Mouse (Mus musculus) midbrain, embryonic 14.5 days (tissue): ENCODE data around the gene Nrtn. TPM values are rescaled to one million over a fixed set of nuclear protein-coding genes. Genes with fewer than 3 reads are reported as not detected.

Experiments
- ATAC-seq: fragments of 200-750 bp; cut with Nextera tagmentation; 2 replicates; pipeline ENCODE4 v1.8.0; 2017; ENCODE audit warnings: moderate number of reproducible peaks, moderate library complexity; ENCODE audit not compliant: low FRiP score, low TSS enrichment
- DNase-seq: peaks from one replicate; pipeline ENCODE4 v3.0.0-alpha.2; 2015
- H3K27ac ChIP-seq: fragments of 300-500 bp; sonication (generic); replicated peaks from 2 replicates; pipeline ENCODE4 v1.5.1; 2014; ENCODE audit warnings: mild to moderate bottlenecking, low read depth, low read length, moderate library complexity
- H3K27me3 ChIP-seq: fragments of 300-500 bp; sonication (generic); 2 replicates; pipeline ENCODE4 v1.6.1; 2014; ENCODE audit warnings: low read length, control low read depth, mixed read lengths; ENCODE audit not compliant: control insufficient read depth, insufficient read depth
- H3K36me3 ChIP-seq: fragments of 300-500 bp; sonication (generic); 2 replicates; pipeline ENCODE4 v1.6.1; 2014; ENCODE audit warnings: low read length, control low read depth; ENCODE audit not compliant: control insufficient read depth, insufficient read depth
- H3K4me1 ChIP-seq: fragments of 300-500 bp; sonication (generic); 2 replicates; pipeline ENCODE4 v1.6.1; 2014; ENCODE audit warnings: mild to moderate bottlenecking, antibody characterized with exemption, low read length, control low read depth; ENCODE audit not compliant: control insufficient read depth, insufficient read depth
- H3K4me2 ChIP-seq: fragments of 300-500 bp; sonication (generic); 2 replicates; pipeline ENCODE4 v1.6.1; 2014; ENCODE audit warnings: mild to moderate bottlenecking, low read length, moderate library complexity
- H3K4me3 ChIP-seq: fragments of 300-500 bp; sonication (generic); replicated peaks from 2 replicates; pipeline ENCODE4 v1.5.1; 2014; ENCODE audit warnings: low read depth, low read length
- H3K9ac ChIP-seq: fragments of 300-500 bp; sonication (generic); replicated peaks from 2 replicates; pipeline ENCODE4 v1.6.1; 2014; ENCODE audit warnings: mild to moderate bottlenecking, low read length, moderate library complexity
- H3K9me3 ChIP-seq: fragments of 300-500 bp; sonication (generic); 2 replicates; pipeline ENCODE4 v1.6.1; 2016; ENCODE audit warnings: low read length, control low read depth, mixed read lengths; ENCODE audit not compliant: control insufficient read depth
- WGBS: fragments of 180-500 bp; shearing (Covaris S2); extraction: QIAGEN DNeasy Blood & Tissue Kit; methylation state at CpG from one replicate; pipeline ENCODE4 v1.1.7; 2014; 5-methylcytosine and 5-hydroxymethylcytosine counted together
- polyA plus RNA-seq: library from polyadenylated mRNA; unstranded; fragments of >200 nt; fragmentation: Nextera tagmentation; extraction: Ambion mirVana; gene quantifications from 2 replicates; pipeline ENCODE4 v1.2.1, GENCODE M21; 2014

Gene Nrtn
- polyA plus RNA-seq, 1 experiment from 2014 or later, result 4.4 TPM

DNA sequence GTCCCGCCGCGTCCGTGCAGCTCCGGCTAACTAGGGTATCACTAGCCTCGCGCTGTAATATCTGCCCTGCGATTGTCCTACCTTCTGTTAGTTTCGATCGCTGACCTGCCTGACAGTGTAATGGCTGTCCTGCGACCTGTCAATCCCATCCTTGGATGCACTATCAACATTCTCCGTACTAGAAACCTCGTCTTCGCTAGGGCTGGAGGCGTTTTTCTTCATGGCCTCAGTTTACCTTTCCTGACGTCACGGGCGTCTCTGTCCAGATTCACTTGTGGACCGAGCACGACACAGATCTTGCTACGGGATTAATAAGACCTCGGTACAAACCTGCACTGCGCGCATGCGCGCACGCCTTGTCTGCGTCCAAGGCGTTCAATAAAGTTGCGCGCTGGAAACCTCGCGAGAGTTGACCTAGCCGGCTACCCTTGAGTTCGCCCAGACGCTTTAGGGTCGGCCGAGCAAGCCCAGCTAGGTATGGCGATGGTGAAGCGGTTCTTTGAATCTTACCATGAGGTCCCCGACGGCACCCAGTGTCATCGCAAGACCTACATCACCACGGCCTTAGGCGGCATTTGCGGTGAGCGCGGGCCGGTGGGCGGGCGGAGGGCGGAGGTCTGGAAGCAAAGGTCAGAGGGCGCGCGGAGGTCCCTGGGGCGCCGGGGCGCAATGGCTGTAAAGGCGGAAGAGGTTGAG, 39.8 kb downstream of the Nrtn start, which contains the start of the genes Ndufa11 and Vmac:
Ndufa11 (plus strand) TSS at position 405 of the 696 bp plus-strand sequence.
Vmac (minus strand) TSS at position 660 of the 696 bp plus-strand sequence.
- Histone ChIP-seq H3K9ac (peak within 1 kb of the TSS; percentile 89), H3K27ac (peak within 1 kb of the TSS; percentile 85), H3K9me3 (no peaks in the 10 kb centered on the region), H3K4me2 (peak within 1 kb of the TSS; percentile 82), H3K4me1 (peaks cover 20% of the 10 kb centered on the region), H3K4me3 (peak within 1 kb of the TSS; percentile 80), H3K36me3 (peaks cover 20% of the 10 kb centered on the region), H3K27me3 (no peaks in the 10 kb centered on the region)
- peak; percentile 80 for ATAC-seq
- under 1% methylated on average over 59 of the region's 59 CpGs for WGBS
- DNase-seq, result peak; percentile 100

DNA sequence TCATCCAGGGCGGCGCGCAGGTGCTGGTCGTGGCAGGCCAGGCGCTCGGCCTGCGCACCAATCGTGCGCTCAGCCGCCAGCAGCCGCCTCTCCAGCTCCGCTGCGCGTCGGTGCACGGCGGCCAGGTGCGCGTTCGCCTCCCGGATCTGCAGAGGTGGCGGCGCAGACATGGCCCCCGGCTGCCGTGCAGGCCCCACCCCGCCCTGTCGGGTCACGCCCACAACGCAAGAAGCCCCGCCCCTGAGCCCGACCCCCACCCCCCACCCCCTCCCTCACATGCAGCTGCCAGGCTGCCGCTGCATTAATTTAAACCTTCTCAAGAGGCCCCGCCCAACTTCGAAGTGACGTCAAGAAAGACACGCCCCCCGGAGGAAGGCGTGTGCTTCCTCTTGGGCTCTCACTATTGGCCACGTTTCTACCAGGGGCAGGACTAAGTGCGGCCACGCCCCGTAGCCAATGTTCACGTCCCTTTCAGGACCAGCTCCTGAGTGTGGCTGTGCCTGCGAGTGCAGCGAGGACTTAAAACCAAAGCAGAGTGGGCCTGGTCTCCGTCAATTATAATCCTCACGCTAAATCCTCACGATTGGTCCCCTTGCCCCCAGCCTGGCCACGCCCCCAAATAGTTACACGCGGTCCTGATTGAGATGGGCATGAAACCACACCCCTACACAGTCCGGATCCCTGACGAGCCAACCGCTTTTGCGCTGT, 40.5 kb downstream of the Nrtn start:
- peak overlapping the region; percentile 89 for H3K9ac ChIP-seq

DNA sequence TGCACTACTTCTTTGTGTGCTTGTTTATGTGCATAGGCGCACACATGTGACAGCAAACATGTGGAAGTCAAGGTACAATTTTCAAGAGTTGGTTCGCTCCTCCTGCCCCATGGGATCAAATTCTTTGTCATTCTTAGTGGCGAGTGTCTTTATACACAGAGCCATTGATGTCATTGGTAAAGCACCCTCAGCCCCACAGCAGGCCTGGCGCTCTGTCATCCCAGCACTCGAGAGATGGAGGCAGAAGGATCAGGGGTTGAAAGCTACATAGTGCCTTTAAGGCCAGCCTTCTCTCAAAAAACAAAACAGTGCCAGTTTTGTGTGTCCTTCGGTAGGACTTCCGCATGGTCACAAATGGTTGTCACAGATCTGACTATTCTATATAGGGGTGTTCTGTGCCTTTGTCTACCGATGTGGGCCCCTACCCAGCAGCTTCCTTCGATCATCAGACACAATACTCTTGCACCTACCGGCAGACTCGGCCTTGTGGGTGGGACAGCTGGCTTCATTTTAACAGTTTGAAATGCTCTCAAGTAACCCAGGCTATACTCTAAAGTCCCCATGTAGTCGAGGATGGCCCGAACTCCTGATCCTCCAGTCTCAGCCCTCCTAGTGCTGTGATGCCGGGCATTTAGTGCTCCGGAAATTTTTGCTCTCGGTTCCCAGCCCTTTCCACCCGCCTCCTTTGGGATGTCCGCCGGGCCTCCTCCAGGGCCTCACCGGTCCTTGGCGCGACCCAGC, 41.2 kb downstream of the Nrtn start:
- no peaks in the 10 kb centered on the region for H3K9me3 ChIP-seq
- peak overlapping the region; percentile 85 for H3K27ac ChIP-seq
- peaks cover 20% of the 10 kb centered on the region for H3K4me1 ChIP-seq
- 24% methylated on average over 22 of the region's 22 CpGs for whole genome bisulfite sequencing
- peak; percentile 20 for DNase-seq
- peak overlapping the region; percentile 82 for H3K4me2 ChIP-seq
- no peak for ATAC-seq
- H3K36me3 ChIP-seq, result peaks cover 20% of the 10 kb centered on the region
- H3K9ac ChIP-seq, result peak overlapping the region; percentile 70
- H3K27me3 ChIP-seq, result no peaks in the 10 kb centered on the region
- H3K4me3 ChIP-seq, result peak overlapping the region; percentile 80

More for the DNA sequence above, 40.5 kb downstream of the Nrtn start:
- H3K27ac ChIP-seq, result peak overlapping the region; percentile 85
- peaks cover 20% of the 10 kb centered on the region for H3K4me1 ChIP-seq
- H3K27me3 ChIP-seq, result no peaks in the 10 kb centered on the region
- WGBS, result under 1% methylated on average over 55 of the region's 55 CpGs
- peak; percentile 99 for DNase-seq
- peak overlapping the region; percentile 80 for H3K4me3 ChIP-seq
- no peaks in the 10 kb centered on the region for H3K9me3 ChIP-seq
- H3K36me3 ChIP-seq, result peaks cover 20% of the 10 kb centered on the region
- ATAC-seq, result peak; percentile 93
- H3K4me2 ChIP-seq, result peak overlapping the region; percentile 82

DNA sequence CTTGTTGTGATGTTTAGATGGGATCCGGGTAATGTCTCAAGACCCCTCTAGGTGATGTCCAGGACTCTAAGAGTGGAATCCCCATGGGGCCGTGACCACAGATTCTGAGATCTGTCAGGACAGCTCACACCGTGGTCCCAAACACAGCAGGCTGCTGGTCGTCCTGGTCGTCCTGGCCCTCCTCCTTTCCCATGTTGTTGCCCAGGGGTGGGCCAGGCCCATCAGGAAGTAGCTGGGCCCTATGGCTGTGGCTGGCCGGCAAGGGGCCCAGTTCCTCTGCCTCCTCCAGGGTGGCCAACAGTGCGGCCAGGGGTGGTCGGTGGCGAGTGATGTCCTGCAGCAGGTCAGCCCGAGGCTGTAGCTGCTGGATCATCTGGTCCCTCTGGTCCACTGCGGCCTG, 42.0 kb downstream of the Nrtn start:
- no peaks in the 10 kb centered on the region for H3K27me3 ChIP-seq
- H3K4me1 ChIP-seq, result peaks cover 20% of the 10 kb centered on the region
- H3K27ac ChIP-seq, result no peak overlapping the region
- peaks cover 24% of the 10 kb centered on the region for H3K36me3 ChIP-seq
- no peaks in the 10 kb centered on the region for H3K9me3 ChIP-seq
- ATAC-seq (no peak), DNase-seq (no peak)
- peak overlapping the region; percentile 80 for H3K4me3 ChIP-seq
- peak overlapping the region; percentile 82 for H3K4me2 ChIP-seq
- H3K9ac ChIP-seq, result peak overlapping the region; percentile 70; the same call in 1 of the 2 replicates
- 58% methylated on average over 11 of the region's 11 CpGs for WGBS

DNA sequence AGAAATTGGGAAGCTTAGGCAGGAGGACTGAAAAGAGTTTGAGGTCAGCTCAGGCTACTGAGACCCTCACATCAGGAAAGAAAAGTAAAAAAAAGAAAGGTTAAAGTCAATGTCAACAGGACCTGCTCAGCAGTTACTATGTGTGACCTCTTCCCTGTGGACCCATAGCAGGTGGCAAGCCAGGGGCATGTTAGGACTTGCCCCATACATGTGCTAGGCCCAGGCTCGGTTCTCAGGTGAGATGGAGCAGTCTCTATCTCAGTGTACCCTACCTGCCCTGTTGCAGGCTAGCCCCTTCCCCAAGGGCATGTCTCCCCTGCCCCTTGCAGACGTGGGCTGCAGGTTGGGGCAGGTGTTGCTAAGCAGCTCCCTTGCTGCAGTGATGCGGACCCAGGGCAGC, 47.6 kb downstream of the Nrtn start:
- ATAC-seq, result no peak
- Histone ChIP-seq H3K9me3 (no peaks in the 10 kb centered on the region), H3K4me3 (no peak overlapping the region), H3K4me1 (no peaks in the 10 kb centered on the region), H3K9ac (no peak overlapping the region), H3K36me3 (peaks cover 81% of the 10 kb centered on the region), H3K27ac (no peak overlapping the region), H3K4me2 (no peak overlapping the region), H3K27me3 (no peaks in the 10 kb centered on the region)
- WGBS, result 92% methylated on average over 3 of the region's 3 CpGs
- DNase-seq, result no peak

DNA sequence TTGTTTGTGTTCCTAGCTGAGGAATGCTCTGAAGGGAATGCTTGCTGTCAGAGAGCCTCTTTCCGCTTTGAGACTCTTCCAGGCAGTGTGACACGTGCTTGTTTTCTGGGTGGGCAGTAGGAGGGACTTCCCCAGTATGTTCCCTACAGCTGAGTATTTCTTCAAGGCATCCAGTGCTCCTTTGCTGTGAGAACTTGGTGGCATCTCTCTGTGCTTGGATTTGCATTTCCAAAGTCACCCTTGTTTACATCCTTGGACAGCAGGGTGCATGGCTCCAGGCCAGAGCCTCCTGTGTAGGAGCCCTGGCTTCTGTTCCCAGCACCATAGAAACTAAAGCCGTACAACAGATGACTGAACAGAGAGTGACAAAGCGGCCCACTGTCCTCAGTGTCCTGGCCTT, 48.6 kb downstream of the Nrtn start:
- Histone ChIP-seq H3K4me2 (no peak overlapping the region), H3K9me3 (no peaks in the 10 kb centered on the region), H3K36me3 (peaks cover 91% of the 10 kb centered on the region), H3K4me1 (no peaks in the 10 kb centered on the region), H3K9ac (no peak overlapping the region), H3K4me3 (no peak overlapping the region), H3K27me3 (no peaks in the 10 kb centered on the region), H3K27ac (no peak overlapping the region)
- ATAC-seq (no peak), DNase-seq (no peak)
- 83% methylated on average over 4 of the region's 4 CpGs for WGBS

DNA sequence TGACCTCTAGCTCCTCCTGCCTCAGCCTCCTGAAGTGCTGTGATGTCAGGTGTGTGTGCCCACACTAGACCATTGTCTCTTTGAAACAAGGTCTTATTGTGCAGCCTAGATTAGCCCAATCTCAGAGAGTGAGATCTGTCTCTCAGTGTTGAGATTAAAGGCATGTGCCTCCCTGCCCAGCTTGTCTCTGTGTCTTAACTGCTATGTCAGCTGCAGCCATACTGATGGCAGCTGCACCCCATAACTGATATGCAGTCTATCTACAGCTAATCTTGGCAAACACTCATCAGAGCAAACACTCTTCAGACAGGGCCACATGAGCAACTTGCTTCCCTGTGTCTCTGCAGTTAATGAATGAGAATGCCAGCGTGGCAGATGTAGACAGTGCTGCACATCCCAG, 50.8 kb downstream of the Nrtn start:
- H3K9ac ChIP-seq, result no peak overlapping the region
- no peak overlapping the region for H3K4me3 ChIP-seq
- H3K27me3 ChIP-seq, result no peaks in the 10 kb centered on the region
- no peaks in the 10 kb centered on the region for H3K9me3 ChIP-seq
- no peaks in the 10 kb centered on the region for H3K4me1 ChIP-seq
- no peak overlapping the region for H3K27ac ChIP-seq
- ATAC-seq (no peak), DNase-seq (no peak)
- H3K4me2 ChIP-seq, result no peak overlapping the region
- 97% methylated on average over 1 of the region's 1 CpGs for WGBS
- peaks cover 97% of the 10 kb centered on the region for H3K36me3 ChIP-seq

DNA sequence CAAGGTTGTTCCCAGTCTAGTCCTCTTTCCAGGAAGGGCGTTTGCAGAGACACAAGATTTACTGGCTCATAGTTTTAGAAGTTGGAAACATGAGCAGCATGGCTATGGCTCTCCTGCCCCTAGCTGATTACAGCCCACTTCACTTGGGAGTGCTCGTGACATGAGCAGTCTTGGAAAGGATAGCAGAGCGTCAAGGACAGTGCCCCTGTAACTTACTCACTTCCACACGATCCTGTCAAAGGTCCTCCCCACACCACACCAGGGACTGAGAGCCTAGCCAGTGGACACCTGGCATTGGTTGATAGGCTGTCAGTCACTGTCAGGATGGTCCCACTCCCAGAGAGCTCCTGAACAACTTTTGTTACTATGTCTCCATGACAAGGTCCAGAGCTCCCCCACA, 54.3 kb downstream of the Nrtn start:
- ATAC-seq (no peak), DNase-seq (no peak)
- no peak overlapping the region for H3K4me3 ChIP-seq
- H3K4me1 ChIP-seq, result no peaks in the 10 kb centered on the region
- H3K4me2 ChIP-seq, result no peak overlapping the region
- H3K9me3 ChIP-seq, result no peaks in the 10 kb centered on the region
- H3K36me3 ChIP-seq, result peaks cover 97% of the 10 kb centered on the region
- 93% methylated on average over 4 of the region's 4 CpGs for WGBS
- no peak overlapping the region for H3K9ac ChIP-seq
- no peaks in the 10 kb centered on the region for H3K27me3 ChIP-seq
- H3K27ac ChIP-seq, result no peak overlapping the region
